ENCODE assay signal across 11 mouse cellular contexts in the genomic region with DNA sequence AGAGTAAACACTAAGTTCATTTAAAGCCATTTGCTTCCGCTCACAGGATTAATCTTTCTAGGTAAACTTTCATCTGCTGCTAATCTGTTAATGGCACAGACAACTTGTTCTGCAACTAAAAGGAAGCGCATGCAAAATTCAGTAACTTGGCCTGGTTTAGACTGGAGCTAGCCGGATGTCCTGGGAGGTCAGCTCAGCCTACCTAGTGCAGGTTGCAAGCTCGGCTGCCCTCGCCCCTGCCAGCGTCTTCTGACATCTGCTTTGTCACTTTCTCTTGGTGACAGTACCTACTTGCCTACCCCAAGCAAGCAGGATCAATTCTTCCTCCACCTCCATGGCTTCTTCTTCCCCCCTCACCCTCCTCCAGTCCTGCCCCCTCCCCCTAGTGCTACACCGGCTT.
DNase-seq lines count a peak whose midpoint lies in the region.
"Had no signal": no experiment of that assay in that cellular context is flagged by ENCODE, and none has a peak within 500 bp of the region (broad histone marks: within the 10 kb centered on the region; RNA-seq: fewer than 3 reads in every experiment).

No protein-coding gene starts in this region.

- peak; percentile 31 for DNase-seq in heart, adult 11 months
- DNase-seq in heart, postnatal 36 days, result no peak
- DNase-seq in retina, postnatal 1 day, result peak; percentile 21
- no peak for DNase-seq in retina, embryonic 14.5 days (ENCODE audit: low spot score)
- no peak for DNase-seq in limb, embryonic 10.5 days (ENCODE audit: low spot score)
- DNase-seq in Muller cell, postnatal 12 days (ENCODE audit: inconsistent ontology term), result no peak
- DNase-seq in testis, postnatal 10 days (ENCODE audit: low spot score), result no peak
- DNase-seq in right cerebral cortex, postnatal 10 days (ENCODE audit: low spot score in 2 of 2), result no peak
- DNase-seq: cerebellum, adult 2 months had no signal

- H3K27ac ChIP-seq in limb, embryonic 10.5 days, result peak overlapping the region; percentile 61; the same call in 1 of the 2 replicates
- H3K27ac ChIP-seq: layer of hippocampus, adult 2 months; macrophage had no signal

- H3K27me3 ChIP-seq in limb, embryonic 10.5 days (ENCODE audit: low read depth, poor library complexity, severe bottlenecking), result no peaks in the 10 kb centered on the region

- no peaks in the 10 kb centered on the region for H3K36me3 ChIP-seq in limb, embryonic 10.5 days

- 0 out of 2 replicates have a peak overlapping the region, but pooled peaks have one; percentile 22 for H3K4me3 ChIP-seq in limb, embryonic 10.5 days
- H3K4me3 ChIP-seq: layer of hippocampus, adult 2 months had no signal

- H3K4me1 ChIP-seq in limb, embryonic 10.5 days, result peaks cover 36% of the 10 kb centered on the region

- no peaks in the 10 kb centered on the region for H3K9me3 ChIP-seq in limb, embryonic 10.5 days (replicated peaks)

- intact Hi-C loops in heart, postnatal 36 days (cut with DNase I), result loop anchor here (2.0 kb wide), 1 partner anchor 105 kb away; no protein-coding TSS in a partner anchor

- WGBS in limb, embryonic 10.5 days, result 43% methylated on average over 7 of the region's 7 CpGs

Comparison
In these comparisons a context has a peak if more than half of its experiments do, and no peak if none do; other contexts are left out.
1. DNase-seq: peak in heart, adult 11 months (single experiment) and retina, postnatal 1 day (single experiment); none in heart, postnatal 36 days (0 of 2), retina, embryonic 14.5 days (single experiment), limb, embryonic 10.5 days (single experiment), Muller cell, postnatal 12 days (single experiment), testis, postnatal 10 days (single experiment) and right cerebral cortex, postnatal 10 days (0 of 2).